Mouse (Mus musculus): ENCODE measurements around the gene Papss2.

Gene Papss2

DNA sequence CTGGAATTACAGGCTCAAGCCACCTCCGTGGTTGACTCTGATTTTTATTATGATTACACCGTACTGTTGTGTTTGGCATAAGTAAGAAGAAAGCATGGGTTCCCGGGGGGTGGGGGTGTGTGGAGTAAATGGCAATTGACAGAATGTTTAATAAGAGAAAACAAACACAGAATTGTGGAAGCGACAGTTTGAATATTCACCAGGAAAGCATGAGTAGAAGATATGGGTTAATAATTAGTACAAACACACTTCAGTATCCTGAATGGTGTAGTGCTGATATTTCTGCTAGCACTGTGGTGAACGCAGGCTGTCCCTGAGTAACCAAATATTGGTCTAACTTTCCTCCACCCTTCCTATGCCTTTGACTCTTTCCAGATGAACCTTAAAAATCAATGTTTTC is 3.8 kb downstream of the Papss2 start:
- no peak for DNase-seq (ENCODE audit: low spot score)

DNA sequence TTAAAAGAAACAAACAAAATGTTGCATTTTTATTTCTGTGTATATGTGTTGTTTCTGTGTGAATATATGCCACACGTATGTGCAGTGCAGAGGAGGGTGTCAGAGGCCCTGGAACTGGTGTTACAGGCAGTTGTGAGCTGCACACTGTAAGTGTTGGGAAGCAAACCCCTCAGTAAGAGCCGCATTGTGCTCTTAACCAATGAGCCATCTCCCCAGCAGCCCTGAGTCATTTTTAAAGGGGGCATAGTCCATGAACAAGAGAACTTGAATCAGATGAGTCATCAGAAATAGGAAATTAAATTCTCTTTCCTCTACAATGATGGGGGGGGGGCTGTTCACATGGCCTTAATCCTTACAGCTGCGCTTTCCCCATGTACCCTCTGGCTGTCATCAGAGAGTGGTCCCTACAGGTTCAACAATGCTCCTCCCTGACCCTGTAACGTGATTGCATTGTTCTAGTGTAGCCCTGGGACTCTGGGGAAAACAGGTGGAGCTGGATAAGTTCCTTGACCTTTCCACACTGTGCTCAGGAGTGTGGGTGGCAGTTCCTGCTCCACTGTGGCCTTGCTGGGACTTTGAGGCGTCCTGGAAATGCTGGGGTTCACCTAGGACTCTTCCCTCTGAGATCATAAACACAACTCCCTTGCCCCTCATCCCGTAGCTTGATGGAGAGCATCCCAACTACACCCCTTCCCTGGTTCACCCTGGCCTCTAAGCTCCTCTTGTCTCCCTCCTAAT is 5.6 kb downstream of the Papss2 start:
- DNase-seq (ENCODE audit: low spot score) = no peak

DNA sequence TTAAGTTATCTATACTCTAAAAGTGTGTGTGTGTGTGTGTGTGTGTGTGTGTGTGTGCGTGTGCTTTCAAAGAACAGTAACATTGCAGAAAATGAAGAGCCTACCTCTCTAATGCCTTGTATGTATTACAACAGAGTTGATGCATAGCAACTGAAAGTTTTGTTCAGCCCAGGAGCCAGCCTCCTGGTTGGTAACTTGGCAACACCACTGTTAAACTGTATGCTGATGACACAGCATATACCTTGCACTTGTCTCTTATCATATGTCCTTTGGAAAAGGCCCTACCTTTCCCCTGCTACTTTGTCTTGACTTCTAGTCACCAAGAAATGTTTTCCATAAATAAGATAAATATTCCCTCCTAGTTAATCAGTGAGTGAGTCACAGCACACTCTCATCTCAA is 7.9 kb downstream of the Papss2 start:
- no peak for DNase-seq (ENCODE audit: low spot score)

DNA sequence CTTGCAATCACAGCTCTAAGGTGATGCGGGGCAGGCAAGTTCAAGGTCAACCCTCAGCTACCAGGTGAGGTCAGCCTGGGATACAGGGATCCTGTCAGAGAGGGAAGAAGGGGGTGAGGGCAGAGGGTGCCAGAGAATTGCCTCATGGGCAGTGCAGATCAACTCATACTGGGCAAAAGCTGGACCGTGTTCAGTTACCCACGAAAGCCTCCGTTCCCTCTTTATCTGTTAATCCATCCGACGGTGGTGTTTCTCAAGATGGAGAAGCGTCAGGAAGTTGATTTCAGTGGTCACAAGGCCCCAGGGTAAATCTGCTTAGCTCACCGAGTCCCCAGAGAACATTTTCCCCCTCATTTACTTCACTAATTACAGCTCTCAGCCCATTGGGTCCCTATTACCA is 8.5 kb downstream of the Papss2 start:
- no peak for DNase-seq (ENCODE audit: low spot score)

DNA sequence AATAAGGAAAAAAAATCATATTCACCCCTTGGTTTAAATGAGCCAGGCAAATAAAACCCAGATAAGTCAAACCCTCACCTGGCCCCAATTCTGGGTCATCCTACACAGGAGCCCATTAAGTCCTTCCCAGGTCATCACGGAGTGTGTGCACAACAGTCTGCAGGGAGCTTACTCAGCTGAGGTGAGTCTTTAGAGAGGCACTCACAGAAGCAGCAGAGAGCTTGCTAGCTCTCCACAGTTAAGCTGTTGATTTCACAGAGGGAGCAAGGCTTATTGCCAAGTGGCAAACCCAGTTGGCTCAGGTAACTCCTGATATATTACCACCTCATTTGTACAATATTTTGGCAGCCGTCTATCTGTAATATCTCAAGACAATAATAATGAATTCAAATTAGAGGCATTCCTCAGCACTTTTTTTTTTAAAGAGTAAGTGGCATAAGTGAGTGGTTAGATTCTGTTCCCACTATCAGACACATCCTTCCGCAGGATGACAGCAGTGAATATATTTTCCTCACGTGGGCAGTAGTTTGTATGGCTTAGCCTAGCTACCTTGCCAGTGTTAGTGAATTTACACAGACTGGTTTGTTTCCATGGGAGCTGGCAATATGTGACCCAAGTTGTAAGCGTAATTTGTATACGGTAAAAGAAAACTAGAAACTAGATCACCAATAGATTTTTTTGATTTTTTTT is 9.1 kb downstream of the Papss2 start:
- no peak for DNase-seq (ENCODE audit: low spot score)

DNA sequence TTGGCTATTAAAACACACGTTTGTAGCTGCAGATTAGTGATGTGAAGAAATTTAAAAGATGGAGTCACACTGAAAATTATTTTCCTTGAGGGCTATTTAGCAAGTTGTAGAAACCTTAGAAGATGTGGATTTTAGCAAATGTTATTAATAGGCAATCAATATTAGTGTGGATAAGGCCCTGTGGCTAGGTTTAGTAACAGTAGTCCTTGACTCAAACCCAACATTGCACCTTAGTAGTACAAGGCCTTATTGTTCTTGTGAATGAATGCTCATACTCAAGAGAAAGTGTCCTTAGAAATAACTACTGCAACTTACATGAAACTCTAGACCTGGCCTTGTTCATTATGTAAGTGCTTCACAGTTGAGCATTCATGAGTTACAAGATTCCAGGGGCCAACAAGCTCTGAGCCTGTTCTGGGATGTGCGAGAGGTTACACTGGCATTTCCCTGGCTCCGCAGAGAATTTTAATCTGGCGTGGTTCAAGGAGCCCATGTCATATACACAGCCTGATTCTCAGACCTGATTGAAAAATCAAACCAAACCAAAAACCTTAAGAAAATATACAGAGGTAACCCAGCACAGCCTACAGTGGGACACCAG is 10.7 kb downstream of the Papss2 start:
- no peak for DNase-seq (ENCODE audit: low spot score)

DNA sequence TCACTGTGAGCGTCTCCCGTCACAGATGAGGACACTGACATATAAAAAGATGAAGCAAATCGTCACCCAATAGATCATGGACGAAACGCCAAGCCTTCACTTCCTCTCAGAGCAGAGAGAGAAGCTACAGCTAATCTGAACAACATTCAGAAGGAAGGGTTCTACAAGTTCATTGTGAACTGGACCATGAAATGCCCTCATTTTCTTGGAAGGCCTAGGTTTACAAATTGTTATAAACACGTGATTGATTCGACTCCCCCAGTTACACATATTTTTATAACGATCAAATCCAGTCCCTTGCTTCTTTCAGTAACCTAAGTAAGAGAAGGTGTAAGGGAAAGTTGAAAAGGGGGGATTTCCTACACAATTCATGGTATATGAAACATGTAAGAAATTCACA is 11.4 kb downstream of the Papss2 start:
- no peak for DNase-seq (ENCODE audit: low spot score)

DNA sequence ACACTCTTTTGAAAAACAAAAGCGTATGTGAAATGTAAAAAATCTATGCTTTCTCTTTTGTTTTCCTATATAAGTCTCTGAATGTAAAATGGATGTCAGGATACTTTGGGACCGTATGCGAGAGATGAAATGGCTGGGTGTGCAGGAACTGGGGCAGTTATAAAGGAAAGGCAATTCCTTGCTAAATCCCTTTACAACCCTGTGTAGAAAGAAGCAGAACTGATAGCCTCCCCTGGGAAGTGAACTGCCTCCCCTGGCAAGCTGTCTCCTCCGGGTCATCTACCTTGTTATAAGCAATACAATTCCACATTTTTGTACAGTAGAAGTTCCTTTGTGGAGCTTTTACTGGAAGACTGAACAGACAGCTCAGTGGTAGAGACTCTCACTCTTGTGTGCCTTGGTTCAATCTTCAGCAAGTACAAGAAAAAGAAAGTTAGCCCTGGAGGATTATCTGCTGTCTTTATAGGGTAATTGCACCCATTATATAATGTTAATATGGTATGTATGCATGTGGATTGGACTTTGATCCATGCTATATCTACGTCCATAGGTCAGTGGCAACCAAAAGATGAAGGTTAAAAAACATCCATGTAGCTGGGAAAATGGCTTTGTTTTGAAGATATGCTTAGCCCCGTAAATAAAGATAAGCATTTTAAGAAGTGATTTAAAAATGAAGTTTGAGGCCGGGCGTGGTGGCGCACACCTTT is 15.9 kb downstream of the Papss2 start:
- no peak for DNase-seq (ENCODE audit: low spot score)

DNA sequence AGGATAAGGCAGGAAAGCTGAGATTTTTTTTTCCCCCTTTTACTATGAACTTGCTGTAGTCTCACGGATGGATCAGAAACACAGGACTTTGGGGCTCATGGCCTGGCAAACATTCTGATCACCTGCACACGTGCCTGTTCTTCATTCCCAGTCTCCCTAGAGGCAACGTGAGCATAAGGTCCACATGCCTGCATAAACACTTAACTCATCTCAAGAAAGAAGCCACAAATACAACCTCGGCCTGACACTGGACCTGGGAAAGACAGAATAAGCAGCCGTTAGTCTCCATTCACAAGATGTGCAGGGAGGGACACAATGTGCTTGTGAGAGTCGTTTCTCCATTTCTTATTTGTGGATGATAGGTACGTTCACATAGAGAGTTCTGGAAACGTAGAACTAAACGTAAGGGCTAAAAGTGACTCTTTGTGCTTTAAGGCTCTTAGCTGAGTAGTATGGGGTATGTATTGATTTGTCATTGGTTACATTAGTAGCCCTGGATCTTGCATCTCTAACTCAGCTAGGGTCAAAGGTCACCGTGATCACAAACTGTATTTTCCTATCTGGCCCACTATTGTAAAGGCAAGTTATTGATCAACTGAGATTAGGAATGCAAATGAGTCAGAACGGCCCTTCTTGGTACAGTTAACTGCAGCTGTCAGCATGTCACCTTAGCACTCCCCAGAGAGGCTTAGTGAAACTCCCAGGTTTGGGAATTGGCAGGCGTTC is 18.6 kb downstream of the Papss2 start:
- DNase-seq (ENCODE audit: low spot score) = no peak

DNA sequence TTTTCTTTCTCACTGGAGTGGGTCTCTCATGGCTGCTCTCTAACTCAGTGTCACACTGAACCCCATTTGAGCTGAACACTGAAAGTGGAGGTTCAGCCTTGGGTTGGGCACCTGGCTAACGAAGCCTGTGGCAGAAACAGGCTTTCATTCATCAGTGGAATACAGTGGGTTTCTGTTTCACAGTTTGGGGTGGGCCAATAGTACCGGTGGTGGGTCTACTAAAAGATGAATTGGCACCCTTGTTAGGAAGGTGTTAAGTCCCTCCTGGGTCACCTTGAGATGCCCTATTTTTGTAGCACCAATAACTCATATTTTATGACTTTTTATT is 19.1 kb downstream of the Papss2 start:
- no peak for DNase-seq (ENCODE audit: low spot score)

DNA sequence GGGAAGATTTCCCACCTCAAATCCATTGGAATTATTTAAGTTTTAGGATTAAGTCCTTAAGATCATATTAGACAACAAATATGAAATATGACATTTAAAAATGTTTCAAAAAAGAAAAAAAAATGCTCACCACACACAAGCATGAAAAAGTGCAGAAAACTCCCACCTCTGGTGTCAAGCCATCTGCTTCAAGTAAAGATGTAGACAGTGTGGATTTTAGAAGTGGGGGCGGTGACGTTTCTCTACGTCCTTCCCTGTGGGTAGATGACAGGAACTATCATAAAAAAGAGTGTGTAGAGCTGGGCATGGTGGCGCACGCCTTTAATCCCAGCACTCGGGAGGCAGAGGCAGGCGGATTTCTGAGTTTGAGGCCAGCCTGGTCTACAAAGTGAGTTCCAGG is 21.1 kb downstream of the Papss2 start:
- no peak for DNase-seq (ENCODE audit: low spot score)

DNA sequence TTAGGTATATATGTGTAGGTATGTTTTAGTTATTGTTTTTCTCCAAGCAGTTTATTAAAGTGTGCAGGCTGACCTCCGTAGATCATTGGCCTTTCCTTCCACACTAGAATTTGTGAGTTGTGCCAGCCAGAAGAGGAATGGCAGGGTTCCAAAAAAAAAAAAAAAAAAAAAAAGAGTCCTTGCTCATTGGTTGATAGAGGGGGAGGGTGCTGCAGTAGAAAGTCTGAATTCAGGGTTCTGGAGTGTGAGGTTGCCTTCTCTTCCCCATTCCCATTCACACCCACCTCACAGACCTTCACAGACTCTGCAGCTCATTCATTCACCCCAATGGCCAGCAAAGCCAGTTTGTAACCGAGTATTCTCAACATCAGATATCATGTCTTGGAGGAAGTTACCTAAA is 24.1 kb downstream of the Papss2 start:
- DNase-seq (ENCODE audit: low spot score) = no peak

DNA sequence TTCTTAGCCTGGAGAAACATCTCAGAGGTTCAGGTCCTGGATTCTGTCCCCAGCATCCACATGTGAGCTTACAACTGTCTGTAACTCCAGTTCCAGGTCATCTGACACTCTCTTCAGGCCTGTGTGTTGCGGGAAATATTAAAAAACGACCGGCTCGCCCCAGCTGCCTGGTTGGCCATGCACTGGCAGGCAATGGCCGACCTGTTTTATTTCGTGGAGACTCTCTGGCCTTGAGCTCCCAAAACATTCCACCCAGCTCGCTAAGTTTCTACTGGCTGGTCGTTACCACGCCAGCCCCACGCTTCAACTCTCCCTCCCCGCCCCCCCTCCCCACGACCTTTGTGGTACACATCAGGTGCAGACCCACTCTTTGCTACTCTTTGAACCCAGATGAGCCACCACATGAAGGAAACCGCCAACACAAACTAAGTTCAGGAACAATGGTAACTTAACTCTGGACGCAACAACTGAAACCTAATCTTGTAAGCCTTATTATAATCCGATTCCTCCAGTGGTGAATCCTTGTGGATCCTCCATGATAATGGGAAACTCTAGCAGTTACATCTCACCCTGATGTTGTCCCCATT is 25.4 kb downstream of the Papss2 start:
- no peak for DNase-seq (ENCODE audit: low spot score)

DNA sequence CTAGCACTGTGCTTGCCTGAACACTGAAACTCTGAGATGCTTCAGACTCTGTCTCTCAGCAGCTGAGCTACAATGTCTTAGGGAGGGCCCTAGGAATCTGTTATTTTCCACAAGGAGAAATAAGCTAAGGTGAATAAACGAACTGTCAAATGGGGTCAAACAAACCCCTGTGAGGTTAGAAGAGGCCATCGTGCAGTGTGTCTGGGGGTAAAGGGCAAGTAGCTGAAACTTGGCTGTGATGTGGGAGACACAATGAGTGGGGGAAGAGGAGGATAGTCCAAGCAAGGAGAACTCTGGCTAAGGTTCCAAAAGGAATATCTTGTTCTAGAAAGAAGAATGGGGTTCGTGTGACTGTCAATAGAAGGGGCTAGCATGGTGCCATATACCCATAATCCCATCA is 26.6 kb downstream of the Papss2 start:
- no peak for DNase-seq (ENCODE audit: low spot score)

DNA sequence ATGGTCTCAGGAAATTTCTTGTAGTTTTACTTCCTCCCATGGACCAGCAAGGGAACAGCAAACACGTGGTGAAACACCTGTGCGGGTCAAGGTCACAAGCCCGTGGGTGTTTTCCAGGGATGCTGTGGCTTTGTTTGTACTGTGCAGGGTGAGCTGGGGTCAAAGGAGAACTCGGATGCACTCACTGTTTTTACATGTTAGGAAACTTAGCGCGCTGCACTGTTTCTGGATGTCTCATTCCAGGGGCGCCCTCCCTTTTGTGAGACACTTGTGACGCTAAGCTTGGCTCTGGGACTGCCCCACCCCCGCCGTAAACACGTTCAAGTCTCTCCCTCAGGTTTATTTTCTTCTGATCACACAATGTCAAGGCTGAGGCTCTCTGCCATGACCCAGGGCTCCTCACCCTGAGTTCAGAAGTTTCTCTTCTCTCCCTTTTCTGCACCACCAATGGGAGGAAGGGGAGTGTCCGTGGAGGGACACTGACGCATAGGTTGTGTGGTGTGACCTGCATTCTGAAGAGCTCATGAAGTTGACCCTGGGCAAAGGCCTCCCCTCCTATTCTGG is 31.3 kb downstream of the Papss2 start:
- DNase-seq (ENCODE audit: low spot score) = no peak

DNA sequence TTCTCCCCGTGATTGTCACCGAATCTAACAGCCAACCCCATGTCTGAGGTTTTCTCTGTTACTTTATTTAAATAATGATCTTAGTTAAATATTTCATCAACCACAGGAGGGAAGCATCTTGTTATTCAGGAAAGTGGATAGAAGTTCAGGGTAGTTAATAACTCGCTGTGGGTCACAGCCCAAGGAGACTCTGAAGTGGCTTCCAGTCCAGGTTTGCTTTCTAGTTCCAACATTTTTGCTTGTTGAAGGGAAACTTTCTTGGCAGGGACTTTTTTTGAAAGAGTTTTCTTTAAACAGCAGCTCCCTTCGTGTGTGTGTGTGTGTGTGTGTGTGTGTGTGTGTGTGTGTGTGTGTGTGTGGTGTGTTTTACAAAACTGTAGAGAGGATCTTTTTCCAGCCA is 32.0 kb downstream of the Papss2 start:
- no peak for DNase-seq (ENCODE audit: low spot score)

DNA sequence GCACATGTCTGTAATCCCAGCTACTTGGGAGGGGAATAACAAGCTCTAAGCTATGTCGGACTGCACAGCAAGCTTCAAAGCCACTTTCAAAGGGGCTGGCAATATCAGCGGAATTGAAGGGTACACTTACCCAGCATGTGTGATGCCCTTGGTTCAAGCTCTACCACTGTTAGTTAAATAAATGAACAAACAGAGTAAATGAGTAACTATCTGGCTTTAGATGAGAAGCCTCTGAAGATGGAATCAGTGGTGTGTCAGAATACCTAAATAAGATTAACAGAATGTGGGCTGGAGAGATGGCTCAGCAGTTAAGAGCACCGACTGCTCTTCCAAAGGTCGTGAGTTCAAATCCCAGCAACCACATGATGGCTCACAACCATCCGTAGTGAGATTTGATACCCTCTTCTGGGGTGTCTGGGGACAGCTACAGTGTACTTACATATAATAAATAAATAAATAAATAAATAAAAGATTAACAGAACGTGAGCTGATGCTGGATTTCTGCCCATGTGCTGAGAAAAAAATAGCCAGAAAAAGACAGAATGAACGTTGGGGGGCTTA is 33.1 kb downstream of the Papss2 start:
- no peak for DNase-seq (ENCODE audit: low spot score)

DNA sequence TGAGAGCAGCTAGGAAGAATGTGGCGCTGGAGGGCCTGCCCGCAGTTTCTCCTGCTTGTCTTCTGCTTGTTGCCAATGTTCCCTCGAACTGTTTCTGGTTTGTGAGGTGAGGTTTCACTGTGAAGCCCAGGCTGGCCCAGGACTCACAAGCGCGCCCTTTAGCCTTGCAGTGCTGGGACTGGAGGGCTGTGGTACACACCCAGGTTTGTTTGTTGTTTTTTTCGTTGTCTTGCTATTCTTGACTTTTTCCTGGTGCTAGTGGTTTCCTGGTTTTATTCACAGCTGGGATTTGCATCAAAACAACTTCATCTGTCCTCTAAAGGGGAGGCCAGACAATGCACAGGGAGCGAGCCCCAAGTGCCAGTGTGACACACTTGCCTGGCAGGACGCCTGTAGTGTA is 39.3 kb downstream of the Papss2 start:
- no peak for DNase-seq (ENCODE audit: low spot score)

DNA sequence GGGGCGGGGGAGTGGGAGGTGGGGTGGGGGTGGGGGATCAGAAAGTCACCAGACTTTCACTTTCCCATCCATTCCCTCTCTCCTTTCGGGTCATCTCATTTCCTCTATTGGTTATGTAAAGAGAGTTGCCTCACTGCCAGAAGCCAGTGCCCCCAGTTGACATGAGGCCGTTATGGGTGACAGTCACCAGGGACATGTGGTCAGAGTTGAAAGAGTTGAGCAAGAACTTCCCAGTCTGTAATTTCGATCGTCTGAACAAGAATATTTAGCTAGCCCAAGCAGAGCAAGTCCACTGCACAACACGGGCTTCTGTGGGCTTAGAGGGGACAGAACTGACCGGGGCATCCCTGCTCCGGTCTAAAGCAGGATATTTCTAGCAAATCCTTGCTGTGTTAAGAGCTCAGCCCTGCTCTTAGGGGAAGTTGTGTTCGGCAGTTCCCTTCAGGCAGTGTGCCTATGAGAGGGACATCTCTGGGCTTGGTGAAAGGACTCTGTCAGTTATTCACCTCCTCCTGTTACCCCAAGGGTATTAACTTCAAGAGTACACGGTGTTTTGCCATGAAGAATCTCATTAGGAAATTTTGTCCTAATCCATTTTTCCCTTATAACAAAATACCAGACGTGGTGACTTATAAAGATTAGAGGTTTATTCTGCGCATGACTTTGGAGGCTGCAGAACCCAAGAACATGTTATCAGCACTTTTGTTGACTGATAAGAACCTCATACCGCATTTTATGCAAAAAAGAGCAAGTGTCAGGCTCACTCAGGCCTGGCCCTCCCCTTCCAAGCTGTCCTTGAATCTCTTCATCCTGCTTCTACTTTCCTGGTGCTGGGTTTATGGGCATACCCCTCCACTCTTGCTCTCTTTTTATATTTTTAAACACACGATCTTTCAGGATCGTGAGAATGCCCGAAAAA is 42.0 kb downstream of the Papss2 start:
- DNase-seq (ENCODE audit: low spot score) = peak; percentile 10

DNA sequence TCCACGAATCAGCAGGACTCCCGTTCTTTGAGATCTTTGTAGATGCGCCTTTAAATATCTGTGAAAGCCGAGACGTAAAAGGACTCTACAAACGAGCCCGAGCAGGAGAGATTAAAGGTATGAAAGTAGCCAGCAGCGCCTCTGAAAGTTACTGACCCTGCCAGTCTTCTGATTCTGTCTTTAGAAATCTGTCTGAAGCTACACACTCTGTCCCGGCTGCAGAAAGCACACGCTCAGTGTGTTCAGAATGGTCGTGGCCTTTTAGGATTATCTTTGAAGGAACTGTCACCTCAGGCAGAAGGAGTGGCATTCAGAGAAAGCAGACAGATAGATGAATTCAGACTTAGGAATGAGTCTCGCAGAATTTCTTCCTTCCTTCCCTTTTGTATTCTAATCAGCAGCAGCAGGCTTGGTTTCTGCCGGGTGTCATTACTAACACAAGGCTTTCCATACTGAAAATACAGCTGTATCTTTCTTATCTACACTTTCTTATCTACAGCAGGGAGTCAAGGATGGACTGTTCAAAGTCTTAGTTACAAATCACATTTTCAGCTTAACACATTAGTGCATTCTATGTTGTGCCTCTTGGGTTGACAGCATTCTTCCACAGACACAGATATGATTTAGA is 42.8 kb downstream of the Papss2 start:
- no peak for DNase-seq (ENCODE audit: low spot score)
